Mouse (Mus musculus) midbrain, embryonic 16.5 days (tissue): ENCODE measurements around the gene Reg3a. TPM values are rescaled to one million over a fixed set of nuclear protein-coding genes. Genes with fewer than 3 reads are reported as not detected.
A peak's percentile ranks its signal among the peaks of the same experiment; 100 is the strongest.
"Not testable (repeated sequence)": the region's sequence is repeated elsewhere in the genome, so short reads cannot be mapped to it uniquely, and the experiment has no call there.

Experiments
- ATAC-seq: fragments of 200-750 bp; cut with Nextera tagmentation; 2 replicates; pipeline ENCODE4 v1.8.0; 2017; ENCODE audit warnings: moderate TSS enrichment
- H3K27ac ChIP-seq: fragments of 300-500 bp; sonication (generic); 2 replicates; pipeline ENCODE4 v1.5.1; 2014; ENCODE audit warnings: mild to moderate bottlenecking, low read length, mixed read lengths
- H3K27me3 ChIP-seq: fragments of 300-500 bp; sonication (generic); 2 replicates; pipeline ENCODE4 v1.6.1; 2014; ENCODE audit warnings: low read depth, low read length, mixed read lengths; ENCODE audit not compliant: control insufficient read depth, insufficient read depth
- H3K36me3 ChIP-seq: fragments of 300-500 bp; sonication (generic); 2 replicates; pipeline ENCODE4 v1.6.1; 2014; ENCODE audit warnings: mild to moderate bottlenecking, low read length, moderate library complexity, mixed read lengths; ENCODE audit not compliant: control insufficient read depth, insufficient read depth
- H3K4me1 ChIP-seq: fragments of 300-500 bp; sonication (generic); 2 replicates; pipeline ENCODE4 v1.6.1; 2014; ENCODE audit warnings: mild to moderate bottlenecking, low read length, mixed read lengths; ENCODE audit not compliant: control insufficient read depth, insufficient read depth
- H3K4me2 ChIP-seq: fragments of 300-500 bp; sonication (generic); 2 replicates; pipeline ENCODE4 v1.6.1; 2014; ENCODE audit warnings: mild to moderate bottlenecking, low read length, mixed read lengths
- H3K4me3 ChIP-seq: fragments of 300-500 bp; sonication (generic); 2 replicates; pipeline ENCODE4 v1.5.1; 2014; ENCODE audit warnings: low read depth, mild to moderate bottlenecking, low read length, moderate library complexity, mixed read lengths
- H3K9ac ChIP-seq: fragments of 300-500 bp; sonication (generic); 2 replicates; pipeline ENCODE4 v1.6.1; 2014; ENCODE audit warnings: low read depth, low read length, mixed read lengths
- H3K9me3 ChIP-seq: fragments of 300-500 bp; sonication (generic); replicated peaks from 2 replicates; pipeline ENCODE4 v1.6.1; 2014; ENCODE audit warnings: mild to moderate bottlenecking, low read length, mixed read lengths; ENCODE audit not compliant: control insufficient read depth, poor library complexity, severe bottlenecking
- WGBS: fragments of 180-500 bp; shearing (Covaris S2); extraction: QIAGEN DNeasy Blood & Tissue Kit; methylation state at CpG from one replicate; pipeline ENCODE4 v1.1.7; 2014; 5-methylcytosine and 5-hydroxymethylcytosine counted together
- polyA plus RNA-seq: library from polyadenylated mRNA; unstranded; fragments of >200 nt; fragmentation: Nextera tagmentation; extraction: Ambion mirVana; gene quantifications from 2 replicates; pipeline ENCODE4 v1.2.1, GENCODE M21; 2015

The Reg3a gene
- not detected in 2 replicates for polyA plus RNA-seq

DNA sequence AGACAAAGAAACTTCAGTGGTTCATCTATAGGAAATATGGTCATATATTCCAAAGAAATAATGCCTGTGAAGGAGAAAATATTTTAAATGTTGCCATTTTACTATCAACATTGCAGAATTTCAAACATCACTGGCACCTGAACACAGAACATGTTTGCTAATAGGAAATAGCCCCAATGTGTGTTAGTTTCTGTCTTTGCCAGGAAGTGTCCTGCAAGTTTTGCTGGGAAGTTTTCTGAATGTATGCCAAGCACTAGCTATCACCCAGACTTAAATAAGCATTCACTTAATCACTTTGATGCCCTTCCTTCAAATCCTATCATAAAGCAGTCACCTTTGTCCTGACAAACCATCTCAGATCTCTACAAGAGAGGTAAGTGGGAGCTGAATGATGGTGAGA, at the start of gene Reg3a:
Gene Reg3a (plus strand): TSS at position 301 of the 400 bp plus-strand sequence.
- H3K27me3 ChIP-seq: no peaks in the 10 kb centered on the region
- no peak within 1 kb of the TSS for H3K27ac ChIP-seq
- no peaks in the 10 kb centered on the region for H3K36me3 ChIP-seq
- no peaks in the 10 kb centered on the region for H3K4me1 ChIP-seq
- H3K9ac ChIP-seq: no peak within 1 kb of the TSS
- no peak within 1 kb of the TSS for H3K4me3 ChIP-seq
- no peak within 1 kb of the TSS for H3K4me2 ChIP-seq
- no peak for ATAC-seq
- no peaks in the 10 kb centered on the region for H3K9me3 ChIP-seq

DNA sequence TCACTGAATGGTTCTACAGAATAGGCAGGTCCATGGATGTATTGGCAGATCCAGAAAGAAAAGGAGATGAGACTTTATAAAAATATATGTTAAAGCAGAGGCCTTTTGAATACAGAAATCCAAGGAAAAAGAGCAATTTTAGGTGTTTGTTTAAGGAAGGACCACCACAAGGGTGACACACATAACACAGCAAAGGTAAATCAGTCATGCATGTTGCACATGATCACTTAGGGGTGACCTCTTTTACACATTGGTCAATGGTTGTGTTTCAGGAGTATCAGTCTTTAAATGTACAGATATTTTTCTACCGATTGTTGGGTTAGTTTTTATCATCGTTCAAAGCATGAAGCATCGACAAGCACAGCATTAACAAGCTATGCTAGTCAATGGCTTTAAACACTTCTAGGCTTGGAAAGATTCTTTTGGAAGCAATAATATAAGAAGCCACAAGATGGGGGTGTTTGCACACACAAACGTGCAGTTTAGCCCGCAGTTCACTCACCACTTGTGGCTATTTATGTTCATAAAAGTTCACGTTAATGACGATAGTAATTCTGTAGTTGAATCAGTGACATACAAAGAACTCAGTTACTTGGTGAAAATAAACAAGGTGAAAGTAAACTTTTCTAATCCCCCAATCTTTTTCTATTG, 48.5 kb upstream of the Reg3a start:
- Histone ChIP-seq H3K9me3 (no peaks in the 10 kb centered on the region), H3K27me3 (no peaks in the 10 kb centered on the region), H3K4me1 (no peaks in the 10 kb centered on the region), H3K4me3 (no peak overlapping the region), H3K4me2 (no peak overlapping the region), H3K9ac (no peak overlapping the region), H3K36me3 (no peaks in the 10 kb centered on the region), H3K27ac (no peak overlapping the region)
- WGBS: 34% methylated on average over 7 of the region's 7 CpGs
- peak; percentile 75 for ATAC-seq

DNA sequence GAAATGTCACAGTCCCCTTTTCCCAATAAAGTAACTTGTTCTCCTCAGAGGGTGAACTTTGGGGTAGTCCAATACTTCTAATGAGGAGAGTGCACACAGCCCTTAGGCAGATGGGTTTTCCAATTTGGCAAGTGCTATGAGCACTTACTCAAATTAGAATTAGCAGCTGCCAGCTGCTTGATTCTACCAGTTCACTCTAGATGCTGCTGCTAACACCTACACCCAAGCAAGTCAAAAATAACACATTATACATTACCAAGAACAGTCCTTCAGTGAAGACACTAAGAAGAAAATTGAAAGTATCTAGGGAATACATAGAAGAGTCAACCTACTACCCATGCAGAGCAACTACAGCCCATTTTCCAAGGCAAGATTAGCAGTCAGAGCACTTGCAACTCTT, 40.2 kb upstream of the Reg3a start:
- Histone ChIP-seq H3K36me3 (no peaks in the 10 kb centered on the region), H3K4me3 (no peak overlapping the region), H3K4me1 (no peaks in the 10 kb centered on the region), H3K27ac (no peak overlapping the region), H3K4me2 (no peak overlapping the region), H3K27me3 (no peaks in the 10 kb centered on the region), H3K9ac (no peak overlapping the region), H3K9me3 (no peaks in the 10 kb centered on the region)
- no peak for ATAC-seq

DNA sequence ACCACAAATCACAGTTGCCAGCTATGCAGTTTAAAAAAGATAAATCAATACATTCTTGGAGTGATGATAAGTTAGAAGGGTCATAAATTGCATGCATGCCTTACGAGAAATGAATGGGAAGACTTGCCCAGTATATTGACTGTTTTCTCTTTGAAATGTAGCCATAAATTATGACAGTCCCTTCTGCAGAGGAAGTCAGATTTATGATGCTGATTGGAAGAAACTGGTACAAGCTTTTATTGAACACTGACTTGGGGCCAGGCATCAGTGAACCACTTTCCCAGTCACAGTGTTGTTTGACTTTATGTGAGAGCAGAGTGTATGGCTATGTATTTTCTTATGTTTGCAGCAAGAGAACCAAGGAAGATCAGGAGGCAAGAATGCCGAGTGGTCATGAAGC, 38.8 kb upstream of the Reg3a start:
- no peaks in the 10 kb centered on the region for H3K36me3 ChIP-seq
- WGBS: 87% methylated on average over 2 of the region's 2 CpGs
- ATAC-seq: no peak

DNA sequence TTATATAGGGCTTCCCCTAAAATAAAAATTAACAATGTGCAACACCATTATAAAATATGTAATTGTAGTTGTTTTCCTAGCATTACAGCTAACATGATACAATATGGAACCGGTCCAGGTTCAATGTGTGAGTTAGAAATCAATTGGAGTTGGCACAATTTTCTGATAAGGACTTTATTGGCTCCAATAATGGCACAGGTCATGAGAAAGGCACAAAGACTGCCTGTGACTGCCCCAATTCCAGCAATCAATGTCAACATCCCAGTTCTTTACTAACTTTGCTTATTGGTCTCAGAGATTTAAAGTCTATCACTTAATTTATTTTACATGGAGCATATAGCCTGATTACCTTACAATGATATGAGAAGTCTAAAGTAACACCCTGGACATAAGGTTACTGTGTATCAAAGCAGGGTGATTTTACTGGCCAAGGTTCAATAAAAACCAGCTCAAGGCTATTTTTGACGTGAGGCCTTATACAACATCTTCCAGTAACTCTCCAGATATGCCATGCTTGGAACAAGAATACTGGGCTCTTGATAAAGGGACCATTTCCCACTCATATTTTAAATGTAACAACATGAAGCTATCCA, 18.4 kb upstream of the Reg3a start:
- ATAC-seq: no peak
- Histone ChIP-seq H3K9me3 (no peaks in the 10 kb centered on the region), H3K36me3 (no peaks in the 10 kb centered on the region), H3K27ac (no peak overlapping the region), H3K4me3 (no peak overlapping the region), H3K4me1 (no peaks in the 10 kb centered on the region), H3K4me2 (no peak overlapping the region), H3K27me3 (no peaks in the 10 kb centered on the region), H3K9ac (no peak overlapping the region)
- WGBS: 70% methylated on average over 2 of the region's 2 CpGs

More for the DNA sequence above, 38.8 kb upstream of the Reg3a start:
- H3K9me3 ChIP-seq: no peaks in the 10 kb centered on the region
- no peak overlapping the region for H3K4me3 ChIP-seq
- H3K27me3 ChIP-seq: no peaks in the 10 kb centered on the region
- H3K9ac ChIP-seq: no peak overlapping the region
- H3K4me1 ChIP-seq: no peaks in the 10 kb centered on the region
- no peak overlapping the region for H3K27ac ChIP-seq
- no peak overlapping the region for H3K4me2 ChIP-seq

DNA sequence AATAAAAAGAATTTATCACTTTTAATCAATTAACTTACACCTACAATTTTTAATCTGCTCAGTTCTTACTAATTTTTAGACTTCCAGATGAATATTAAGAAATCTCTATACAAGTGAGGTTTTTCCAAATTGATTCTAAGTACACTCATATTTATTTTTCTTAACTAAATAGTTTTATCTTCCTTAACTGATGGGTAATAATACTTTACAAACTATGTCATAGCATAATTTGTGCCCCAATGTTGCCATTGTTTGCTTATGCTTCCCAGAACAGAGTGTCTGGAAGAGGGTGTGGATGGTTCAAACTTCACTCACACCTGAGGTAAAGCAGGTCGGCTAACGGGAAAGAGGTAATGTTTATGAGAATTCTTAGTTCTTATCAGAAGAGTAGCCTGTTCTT, 10.2 kb upstream of the Reg3a start, which contains the start of gene Reg3b:
Gene Reg3b (plus strand): TSS at position 301 of the 400 bp plus-strand sequence.
- Histone ChIP-seq H3K9me3 (no peaks in the 10 kb centered on the region), H3K4me2 (no peak within 1 kb of the TSS), H3K4me1 (no peaks in the 10 kb centered on the region), H3K27ac (no peak within 1 kb of the TSS), H3K4me3 (no peak within 1 kb of the TSS), H3K27me3 (no peaks in the 10 kb centered on the region), H3K36me3 (no peaks in the 10 kb centered on the region), H3K9ac (no peak within 1 kb of the TSS)
- WGBS: 89% methylated on average over 2 of the region's 2 CpGs
- no peak for ATAC-seq

DNA sequence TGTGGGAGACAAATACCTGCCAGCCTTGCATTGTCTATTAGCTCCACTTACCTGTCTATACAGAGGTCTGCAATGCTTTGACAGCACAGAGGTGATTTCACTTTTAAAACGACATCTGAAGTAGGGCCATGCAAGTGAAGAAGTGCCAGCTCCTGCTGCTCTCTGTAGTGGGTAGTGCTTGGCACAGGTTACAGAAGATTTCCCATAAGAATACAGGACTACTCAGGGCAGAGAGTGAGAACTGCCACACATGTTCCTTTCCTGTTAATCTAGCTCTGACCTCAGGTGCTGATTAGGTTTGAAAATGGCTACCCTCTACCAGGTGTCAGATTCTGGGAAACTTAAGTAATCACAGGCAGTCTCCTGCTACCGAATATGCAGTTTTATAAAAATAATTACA, 1.7 kb upstream of the Reg3a start, which contains the start of gene Reg3d:
Gene Reg3d (minus strand): TSS at position 101 of the 400 bp plus-strand sequence.
- Histone ChIP-seq H3K9ac (no peak within 1 kb of the TSS), H3K27me3 (no peaks in the 10 kb centered on the region), H3K9me3 (no peaks in the 10 kb centered on the region), H3K4me1 (no peaks in the 10 kb centered on the region), H3K4me2 (no peak within 1 kb of the TSS), H3K4me3 (no peak within 1 kb of the TSS), H3K27ac (no peak within 1 kb of the TSS), H3K36me3 (no peaks in the 10 kb centered on the region)
- no peak for ATAC-seq
- 84% methylated on average over 2 of the region's 2 CpGs for WGBS

DNA sequence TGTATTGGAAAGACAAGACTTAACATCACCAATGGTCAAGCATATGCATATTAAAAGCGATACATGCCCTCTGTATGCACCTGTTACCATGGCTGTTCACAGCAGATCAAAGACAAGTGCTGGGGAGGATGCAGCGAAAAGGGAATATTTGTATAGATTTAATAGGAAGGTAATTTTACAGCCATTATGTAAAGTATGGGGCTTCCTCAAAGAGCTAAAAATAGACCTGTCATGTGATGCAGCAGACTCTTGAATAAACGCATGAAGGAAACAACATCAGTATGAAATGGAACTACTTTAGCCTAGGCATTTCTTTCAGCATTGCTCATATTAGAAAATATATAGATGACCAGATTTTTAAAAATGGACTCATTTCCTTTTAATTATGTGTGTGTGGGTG, 5.1 kb downstream of the Reg3a start:
- Histone ChIP-seq H3K9me3 (no peaks in the 10 kb centered on the region), H3K4me3 (no peak overlapping the region), H3K27me3 (no peaks in the 10 kb centered on the region), H3K36me3 (no peaks in the 10 kb centered on the region), H3K27ac (no peak overlapping the region), H3K9ac (no peak overlapping the region), H3K4me2 (no peak overlapping the region), H3K4me1 (peaks cover 4% of the 10 kb centered on the region; the same call in 1 of the 2 replicates)
- ATAC-seq: no peak
- WGBS: 70% methylated on average over 3 of the region's 3 CpGs

DNA sequence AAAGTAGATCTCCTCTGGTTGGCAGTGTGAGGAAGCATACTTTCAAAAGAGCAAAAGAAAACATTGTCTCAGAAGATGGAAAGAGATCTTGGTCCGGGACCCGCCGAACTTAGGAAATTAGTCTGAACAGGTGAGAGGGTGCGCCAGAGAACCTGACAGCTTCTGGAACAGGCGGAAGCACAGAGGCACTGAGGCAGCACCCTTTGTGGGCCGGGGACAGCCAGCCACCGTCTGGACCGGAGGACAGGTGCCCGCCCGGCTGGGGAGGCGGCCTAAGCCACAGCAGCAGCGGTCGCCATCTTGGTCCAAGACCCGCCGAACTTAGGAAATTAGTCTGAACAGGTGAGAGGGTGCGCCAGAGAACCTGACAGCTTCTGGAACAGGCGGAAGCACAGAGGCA, 14.8 kb downstream of the Reg3a start, which contains the start of gene Reg2:
Gene Reg2 (plus strand): TSS at position 301 of the 400 bp plus-strand sequence.
- H3K9me3 ChIP-seq, H3K36me3 ChIP-seq, ATAC-seq, H3K9ac ChIP-seq, H3K27me3 ChIP-seq, H3K4me2 ChIP-seq, H3K4me1 ChIP-seq, H3K4me3 ChIP-seq, H3K27ac ChIP-seq: not testable (repeated sequence)
- 96% methylated on average over 4 of the region's 17 CpGs for WGBS
